Mouse (Mus musculus): Measurements from ENCODE around the gene F12. TPM values are rescaled to one million over a fixed set of nuclear protein-coding genes. Genes with fewer than 3 reads are reported as not detected.
"Not testable (repeated sequence)": the region's sequence is repeated elsewhere in the genome, so short reads cannot be mapped to it uniquely, and the experiment has no call there.

The F12 gene
- polyA plus RNA-seq, 1 experiment from 2014 or later, result not detected

DNA sequence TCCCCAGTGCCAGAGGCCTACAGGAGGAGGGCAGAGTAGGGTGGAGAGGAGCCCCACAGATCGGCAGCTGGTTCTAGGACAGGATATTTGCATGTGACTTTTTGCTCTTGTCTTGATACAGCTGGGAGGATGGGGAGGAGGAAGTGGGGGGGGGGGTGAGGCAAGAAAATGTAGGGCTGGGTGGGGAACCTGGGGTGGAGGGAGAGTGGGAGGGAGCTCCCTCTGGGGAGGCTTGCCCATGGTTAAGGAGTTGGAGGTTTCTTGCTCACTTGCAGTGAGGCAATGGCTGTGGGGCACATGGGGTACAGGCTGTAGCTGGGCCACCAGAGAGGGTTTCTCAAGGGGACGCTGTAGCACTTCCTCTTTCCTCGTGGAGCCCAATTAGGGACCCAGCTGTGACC is 20.9 kb upstream of the F12 start:
- H3K9ac ChIP-seq, result peak overlapping the region; percentile 35

DNA sequence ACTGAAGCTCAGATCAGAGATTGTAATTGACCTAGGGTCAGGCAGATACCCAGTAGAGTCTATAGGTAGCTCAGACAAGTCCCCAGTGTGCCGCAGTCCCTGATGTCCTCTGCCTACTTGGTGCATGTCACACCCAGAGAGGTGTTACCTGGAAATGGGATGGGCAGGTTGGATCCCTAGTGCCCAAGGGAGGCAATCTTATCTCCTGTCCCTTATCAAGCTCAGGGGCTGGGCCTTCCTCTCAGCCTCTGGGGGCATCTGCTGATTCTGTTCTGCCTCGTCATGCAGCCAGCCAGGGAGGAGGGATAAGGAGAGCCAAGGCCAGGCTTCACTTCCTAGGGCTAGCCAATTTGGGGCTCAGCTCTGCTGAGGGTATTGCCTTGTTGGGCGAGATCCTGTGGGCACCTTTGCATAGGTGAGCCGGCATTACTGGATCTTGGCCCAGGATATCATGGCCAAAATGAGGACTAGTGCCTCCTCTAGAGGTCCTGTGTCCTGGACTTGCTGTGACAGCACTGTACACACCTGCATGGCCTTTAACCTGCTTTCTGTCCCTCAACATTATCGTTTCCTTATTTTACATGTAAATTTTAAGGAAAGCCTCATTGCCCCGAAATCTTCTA is 20.0 kb upstream of the F12 start:
- ATAC-seq (ENCODE audit: low FRiP score), result no peak
- H3K36me3 ChIP-seq, result peaks cover 18% of the 10 kb centered on the region
- H3K4me2 ChIP-seq (replicated peaks), result peak overlapping the region; percentile 87
- peak overlapping the region; percentile 87 for H3K4me3 ChIP-seq
- no peaks in the 10 kb centered on the region for H3K9me3 ChIP-seq (replicated peaks)
- H3K27me3 ChIP-seq, result no peaks in the 10 kb centered on the region
- WGBS, result 86% methylated on average over 6 of the region's 6 CpGs
- H3K9ac ChIP-seq, result peak overlapping the region; percentile 95
- H3K4me1 ChIP-seq, result peaks cover 30% of the 10 kb centered on the region
- no peak overlapping the region for H3K27ac ChIP-seq

More for the DNA sequence above, 20.9 kb upstream of the F12 start:
- no peak for ATAC-seq (ENCODE audit: low FRiP score)
- Histone ChIP-seq H3K4me2 (replicated peaks) (0 out of 2 replicates have a peak overlapping the region, but pooled peaks have one; percentile 87), H3K27me3 (no peaks in the 10 kb centered on the region), H3K36me3 (peaks cover 27% of the 10 kb centered on the region), H3K27ac (no peak overlapping the region), H3K9me3 (replicated peaks) (no peaks in the 10 kb centered on the region), H3K4me1 (peaks cover 30% of the 10 kb centered on the region), H3K4me3 (no peak overlapping the region)
- 57% methylated on average over 3 of the region's 3 CpGs for WGBS

DNA sequence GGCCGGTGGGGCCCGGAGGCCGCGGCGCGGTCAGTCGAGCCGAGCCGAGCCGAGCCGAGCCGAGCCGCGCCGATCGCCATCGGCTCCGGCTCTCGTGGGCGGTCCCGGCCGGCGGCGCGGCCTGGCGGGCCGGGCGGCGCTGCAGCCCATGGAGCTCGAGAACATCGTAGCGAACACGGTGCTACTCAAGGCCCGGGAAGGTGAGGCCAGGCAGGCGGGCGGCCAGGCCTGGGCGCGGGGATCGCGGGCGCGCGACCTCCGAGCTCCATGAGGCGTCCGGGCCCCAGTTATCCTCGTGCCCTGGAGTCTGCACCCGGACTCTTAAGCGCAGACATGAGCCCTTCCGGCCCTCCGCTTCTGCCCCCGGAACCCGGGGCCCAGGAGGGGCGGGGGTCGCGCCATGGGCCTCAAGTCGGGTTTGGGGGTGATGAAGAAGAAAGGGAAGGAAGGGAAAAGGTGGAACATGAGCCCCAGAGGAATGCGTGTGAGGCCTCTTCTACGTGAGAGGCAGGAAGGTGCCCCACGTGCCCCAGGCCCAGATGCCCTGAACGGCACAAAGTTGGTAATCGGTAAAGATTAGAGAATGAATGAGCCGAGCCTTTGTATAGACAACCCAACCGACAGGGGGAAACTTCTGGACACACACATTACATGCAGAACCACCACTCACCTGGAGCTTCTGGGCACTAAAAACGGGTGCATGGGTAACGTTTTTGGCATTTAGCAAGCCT is 18.9 kb upstream of the F12 start:
- Histone ChIP-seq H3K4me1 (peaks cover 30% of the 10 kb centered on the region), H3K27me3 (no peaks in the 10 kb centered on the region), H3K4me2 (replicated peaks) (peak overlapping the region; percentile 87), H3K9me3 (replicated peaks) (no peaks in the 10 kb centered on the region), H3K4me3 (peak overlapping the region; percentile 87), H3K9ac (peak overlapping the region; percentile 95), H3K27ac (peak overlapping the region; percentile 96), H3K36me3 (peaks cover 7% of the 10 kb centered on the region)
- under 1% methylated on average over 65 of the region's 66 CpGs for WGBS
- peak; percentile 34 for ATAC-seq (ENCODE audit: low FRiP score)

- H3K9ac ChIP-seq, result peak within 1 kb of the TSS; percentile 95
- peak within 1 kb of the TSS; percentile 87 for H3K4me3 ChIP-seq
- no peaks in the 10 kb centered on the region for H3K9me3 ChIP-seq (replicated peaks)
- H3K27me3 ChIP-seq, result no peaks in the 10 kb centered on the region
- WGBS, result under 1% methylated on average over 34 of the region's 35 CpGs
- ATAC-seq (ENCODE audit: low FRiP score), result peak; percentile 97
- peak within 1 kb of the TSS; percentile 96 for H3K27ac ChIP-seq
- H3K4me2 ChIP-seq (replicated peaks), result peak within 1 kb of the TSS; percentile 87
- peaks cover 1% of the 10 kb centered on the region for H3K36me3 ChIP-seq
- H3K4me1 ChIP-seq, result peaks cover 30% of the 10 kb centered on the region
Measured at GRCm38 (mm10) chr13:55444937-55445315, 18.3 kb upstream of the F12 start, which contains the start of gene Grk6. Gene Grk6, plus strand, starts transcription at chr13:55445072.

DNA sequence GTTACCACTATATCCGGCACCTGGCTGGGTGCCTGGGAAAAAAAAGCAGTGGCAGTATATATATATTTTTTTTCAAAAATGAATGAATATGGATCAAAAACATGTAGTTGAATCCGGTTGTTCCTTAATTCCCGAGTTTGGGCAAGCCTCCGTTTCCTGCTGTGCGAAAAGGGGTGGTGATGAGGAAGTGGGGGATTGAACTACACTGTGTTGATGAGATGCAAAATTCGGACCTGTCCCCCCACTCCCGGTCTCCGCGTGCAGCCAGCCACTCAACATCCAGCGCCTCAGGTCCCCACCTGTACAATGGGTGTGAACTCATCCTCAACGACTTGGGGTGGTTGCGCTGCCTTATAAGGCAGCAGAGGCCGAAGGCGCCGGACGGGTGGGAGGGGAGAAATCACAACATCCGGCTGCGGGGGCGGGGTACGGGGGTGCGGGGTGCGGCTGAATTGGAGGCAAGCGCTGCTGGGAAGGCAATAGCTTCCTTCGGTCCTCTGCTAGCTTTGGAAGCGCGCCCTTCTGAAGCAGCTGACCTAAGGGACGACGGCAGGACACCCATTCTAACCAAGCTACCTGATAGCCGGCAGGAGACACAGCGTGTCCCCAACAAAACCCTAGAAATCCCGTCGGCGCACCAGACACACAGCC is 17.8 kb upstream of the F12 start:
- 1% methylated on average over 33 of the region's 33 CpGs for whole genome bisulfite sequencing
- no peaks in the 10 kb centered on the region for H3K36me3 ChIP-seq
- H3K4me3 ChIP-seq, result peak overlapping the region; percentile 87
- H3K4me2 ChIP-seq (replicated peaks), result peak overlapping the region; percentile 87
- ATAC-seq (ENCODE audit: low FRiP score), result peak; percentile 80
- H3K9me3 ChIP-seq (replicated peaks), result no peaks in the 10 kb centered on the region
- H3K27me3 ChIP-seq, result no peaks in the 10 kb centered on the region
- H3K4me1 ChIP-seq, result peaks cover 30% of the 10 kb centered on the region
- H3K9ac ChIP-seq, result peak overlapping the region; percentile 73
- peak overlapping the region; percentile 96 for H3K27ac ChIP-seq

- H3K27ac ChIP-seq, result peak overlapping the region; percentile 96
- ATAC-seq (ENCODE audit: low FRiP score), result no peak
- no peaks in the 10 kb centered on the region for H3K36me3 ChIP-seq
- H3K4me1 ChIP-seq, result peaks cover 30% of the 10 kb centered on the region
- H3K4me2 ChIP-seq (replicated peaks), result peak overlapping the region; percentile 87
- WGBS, result 48% methylated on average over 9 of the region's 9 CpGs
- H3K9ac ChIP-seq, result peak overlapping the region; percentile 73; the same call in 1 of the 2 replicates
- no peaks in the 10 kb centered on the region for H3K27me3 ChIP-seq
- peak overlapping the region; percentile 87 for H3K4me3 ChIP-seq
- H3K9me3 ChIP-seq (replicated peaks), result no peaks in the 10 kb centered on the region
Measured at GRCm38 (mm10) chr13:55443799-55444285, 17.2 kb upstream of the F12 start.

- H3K9me3 ChIP-seq (replicated peaks), result peaks cover 11% of the 10 kb centered on the region
- H3K4me2 ChIP-seq (replicated peaks); H3K36me3 ChIP-seq; H3K4me1 ChIP-seq; H3K27ac ChIP-seq; ATAC-seq (ENCODE audit: low FRiP score); H3K4me3 ChIP-seq; H3K9ac ChIP-seq; H3K27me3 ChIP-seq: not testable (repeated sequence)
- WGBS, result 86% methylated on average over 15 of the region's 15 CpGs
Measured at GRCm38 (mm10) chr13:55437111-55437629, 10.6 kb upstream of the F12 start.

- WGBS, result 75% methylated on average over 10 of the region's 10 CpGs
- no peak overlapping the region for H3K4me2 ChIP-seq (replicated peaks)
- H3K4me1 ChIP-seq, result no peaks in the 10 kb centered on the region
- H3K36me3 ChIP-seq, result no peaks in the 10 kb centered on the region
- H3K4me3 ChIP-seq, result no peak overlapping the region
- no peak for ATAC-seq (ENCODE audit: low FRiP score)
- H3K9ac ChIP-seq, result no peak overlapping the region
- H3K27ac ChIP-seq, result no peak overlapping the region
- no peaks in the 10 kb centered on the region for H3K27me3 ChIP-seq
- H3K9me3 ChIP-seq (replicated peaks), result 0 out of 2 replicates have a peak, but pooled peaks cover 6% of the 10 kb centered on the region
Measured at GRCm38 (mm10) chr13:55431889-55432685, 5.5 kb upstream of the F12 start.

DNA sequence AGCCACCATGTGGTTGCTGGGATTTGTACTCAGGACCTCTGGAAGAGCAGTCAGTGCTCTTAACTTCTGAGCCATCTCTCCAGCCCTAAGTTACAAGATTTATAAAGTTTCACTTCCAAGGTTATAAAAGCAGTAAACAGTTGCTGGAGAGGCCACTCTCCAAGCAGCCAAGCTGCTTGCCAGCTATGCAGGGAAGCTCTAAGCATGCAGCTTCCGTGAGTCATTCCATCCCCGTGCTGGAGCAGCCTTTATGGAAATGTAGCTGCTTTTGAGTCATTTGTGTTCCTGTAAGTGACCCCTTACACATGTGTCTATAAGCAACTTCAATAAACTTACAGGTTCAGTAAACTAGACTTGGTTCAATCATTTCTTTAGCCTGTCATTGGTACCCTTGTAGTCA is 4.0 kb upstream of the F12 start:
- WGBS, result 75% methylated on average over 2 of the region's 2 CpGs
- Histone ChIP-seq H3K4me1 (no peaks in the 10 kb centered on the region), H3K9me3 (replicated peaks) (0 out of 2 replicates have a peak, but pooled peaks cover 6% of the 10 kb centered on the region), H3K4me2 (replicated peaks) (no peak overlapping the region), H3K4me3 (no peak overlapping the region), H3K36me3 (no peaks in the 10 kb centered on the region), H3K9ac (no peak overlapping the region), H3K27me3 (no peaks in the 10 kb centered on the region), H3K27ac (no peak overlapping the region)
- ATAC-seq (ENCODE audit: low FRiP score), result no peak

- H3K27me3 ChIP-seq, result no peaks in the 10 kb centered on the region
- WGBS, result 77% methylated on average over 12 of the region's 12 CpGs
- no peak overlapping the region for H3K4me3 ChIP-seq
- no peak overlapping the region for H3K9ac ChIP-seq
- H3K4me2 ChIP-seq (replicated peaks), result no peak overlapping the region
- 0 out of 2 replicates have a peak, but pooled peaks cover 6% of the 10 kb centered on the region for H3K9me3 ChIP-seq (replicated peaks)
- no peak for ATAC-seq (ENCODE audit: low FRiP score)
- no peak overlapping the region for H3K27ac ChIP-seq
- H3K36me3 ChIP-seq, result no peaks in the 10 kb centered on the region
- H3K4me1 ChIP-seq, result no peaks in the 10 kb centered on the region
Measured at GRCm38 (mm10) chr13:55429226-55429888, 2.8 kb upstream of the F12 start.

Data from hindbrain, embryonic 12.5 days (tissue).